Mouse (Mus musculus) intestine, postnatal 0 days (tissue): ENCODE results near the gene Rab35. TPM values are rescaled to one million over a fixed set of nuclear protein-coding genes. Genes with fewer than 3 reads are reported as not detected.

ENCODE experiments used
- ATAC-seq: fragments of 200-750 bp; cut with Nextera tagmentation; 2 replicates; pipeline ENCODE4 v1.8.0; 2017; ENCODE audit warnings: mild to moderate bottlenecking, moderate TSS enrichment, moderate library complexity
- H3K27ac ChIP-seq: fragments of 300-500 bp; sonication (generic); 2 replicates; pipeline ENCODE4 v1.5.1; 2014; ENCODE audit warnings: mild to moderate bottlenecking, low read depth, low read length, moderate library complexity
- H3K27me3 ChIP-seq: fragments of 300-500 bp; sonication (generic); replicated peaks from 2 replicates; pipeline ENCODE4 v1.6.1; 2014; ENCODE audit warnings: low read length, mixed read lengths; ENCODE audit not compliant: control insufficient read depth, insufficient read depth
- H3K36me3 ChIP-seq: fragments of 300-500 bp; sonication (generic); 2 replicates; pipeline ENCODE4 v1.6.1; 2014; ENCODE audit warnings: mild to moderate bottlenecking, moderate library complexity; ENCODE audit not compliant: control insufficient read depth, insufficient read depth
- H3K4me1 ChIP-seq: fragments of 300-500 bp; sonication (generic); replicated peaks from 2 replicates; pipeline ENCODE4 v1.6.1; 2014; ENCODE audit warnings: antibody characterized with exemption, low read length, mixed read lengths; ENCODE audit not compliant: control insufficient read depth, insufficient read depth
- H3K4me2 ChIP-seq: fragments of 300-500 bp; sonication (generic); replicated peaks from 2 replicates; pipeline ENCODE4 v1.6.1; 2014; ENCODE audit warnings: low read depth, mild to moderate bottlenecking, moderate library complexity
- H3K4me3 ChIP-seq: fragments of 300-500 bp; sonication (generic); 2 replicates; pipeline ENCODE4 v1.5.1; 2014; ENCODE audit warnings: low read depth, low read length
- H3K9ac ChIP-seq: fragments of 300-500 bp; sonication (generic); 2 replicates; pipeline ENCODE4 v1.6.1; 2014; ENCODE audit warnings: mild to moderate bottlenecking, low read depth, low read length
- H3K9me3 ChIP-seq: fragments of 300-500 bp; sonication (generic); 2 replicates; pipeline ENCODE4 v1.6.1; 2016; ENCODE audit warnings: mixed run types; ENCODE audit not compliant: control insufficient read depth
- CTCF ChIP-seq: sonication (generic); IDR thresholded peaks from 2 replicates; pipeline ENCODE4 v1.5.1; 2016; ENCODE audit warnings: low read depth, mild to moderate bottlenecking, control low read depth, antibody characterized with exemption, moderate library complexity
- WGBS: fragments of 180-500 bp; shearing (Covaris S2); extraction: QIAGEN DNeasy Blood & Tissue Kit; methylation state at CpG from one replicate; pipeline ENCODE4 v1.1.7; 2014; 5-methylcytosine and 5-hydroxymethylcytosine counted together
- polyA plus RNA-seq: library from polyadenylated mRNA; unstranded; fragments of >200 nt; fragmentation: Nextera tagmentation; extraction: Ambion mirVana; gene quantifications from 2 replicates; pipeline ENCODE4 v1.2.1, GENCODE M21; 2015

Rab35 gene
- polyA plus RNA-seq, 1 experiment from 2014 or later: 17.3 TPM

DNA sequence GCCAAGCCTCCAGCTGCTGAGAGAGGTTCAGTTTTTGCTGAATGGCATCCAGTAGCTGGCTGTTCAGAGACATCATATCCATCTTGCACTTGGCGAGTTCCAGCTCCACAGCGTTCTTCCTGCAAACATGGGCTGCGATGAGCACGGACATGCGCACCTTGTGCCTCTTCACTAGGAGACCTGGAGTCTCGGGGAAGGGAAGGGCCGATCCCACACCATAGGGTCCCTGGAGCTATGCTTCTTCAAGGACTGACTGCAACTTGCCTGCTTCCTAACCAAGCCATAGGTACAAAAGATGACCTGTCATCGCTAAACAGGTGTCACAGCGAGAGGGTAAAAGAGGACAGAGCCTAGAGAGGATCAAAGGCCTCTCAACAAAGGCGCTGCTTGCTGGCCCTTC is 20.1 kb downstream of the Rab35 start:
- no peaks in the 10 kb centered on the region for H3K4me1 ChIP-seq
- no peak overlapping the region for H3K4me2 ChIP-seq
- no peak for TF ChIP-seq CTCF
- H3K9me3 ChIP-seq: no peaks in the 10 kb centered on the region
- 82% methylated on average over 10 of the region's 10 CpGs for WGBS
- no peak overlapping the region for H3K4me3 ChIP-seq
- no peak overlapping the region for H3K9ac ChIP-seq
- H3K27me3 ChIP-seq: no peaks in the 10 kb centered on the region
- ATAC-seq: no peak
- no peak overlapping the region for H3K27ac ChIP-seq
- H3K36me3 ChIP-seq: peaks cover 11% of the 10 kb centered on the region; the same call in 1 of the 2 replicates

DNA sequence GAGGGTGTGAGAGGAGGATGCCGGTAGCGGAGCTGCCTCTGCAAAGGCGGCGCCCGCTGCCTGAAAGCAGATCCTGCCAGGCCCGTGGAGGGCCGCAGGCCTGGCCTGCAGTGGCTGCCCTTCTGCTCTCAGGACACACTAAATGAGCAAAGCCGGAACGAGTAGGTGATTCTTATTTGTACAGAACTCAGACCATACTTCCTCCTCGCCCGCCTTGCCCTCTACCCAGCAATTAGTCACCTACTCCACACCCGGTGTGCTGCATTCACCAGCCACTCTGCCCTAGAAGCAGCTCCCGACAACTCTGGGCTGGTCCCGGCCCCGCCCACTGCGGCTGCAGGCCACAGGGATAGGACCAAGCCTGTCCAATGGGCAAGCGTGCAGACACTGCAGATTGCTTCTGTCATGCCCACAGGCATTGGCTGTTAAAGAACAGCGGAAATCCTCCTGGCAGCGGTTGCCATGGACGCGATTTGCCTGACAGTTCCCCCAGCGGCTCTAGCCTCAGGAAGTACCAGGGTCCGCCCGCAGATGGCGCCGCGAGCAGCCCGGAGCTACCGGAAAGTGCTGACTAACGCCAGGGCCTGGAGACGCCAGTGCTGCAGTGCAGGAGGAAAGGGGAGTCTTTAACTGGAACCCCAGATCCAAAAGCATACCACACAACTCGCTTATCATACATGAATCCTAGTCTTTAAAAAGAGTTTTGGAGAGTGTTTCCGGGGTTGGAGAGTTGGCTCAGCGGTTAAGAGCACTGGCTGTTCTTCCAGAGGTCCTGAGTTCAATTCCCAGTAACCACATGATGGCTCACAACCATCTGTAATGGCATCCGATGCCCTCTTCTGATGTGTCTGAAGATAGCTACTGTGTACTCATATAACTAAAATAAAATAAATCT is 21.2 kb downstream of the Rab35 start:
- peak overlapping the region; percentile 36 for H3K4me3 ChIP-seq
- no peaks in the 10 kb centered on the region for H3K27me3 ChIP-seq
- H3K9ac ChIP-seq: peak overlapping the region; percentile 38
- TF ChIP-seq CTCF: peak; percentile 97
- 3% methylated on average over 35 of the region's 35 CpGs for WGBS
- no peaks in the 10 kb centered on the region for H3K4me1 ChIP-seq
- H3K36me3 ChIP-seq: peaks cover under 1% of the 10 kb centered on the region; the same call in 1 of the 2 replicates
- ATAC-seq: peak; percentile 99
- peak overlapping the region; percentile 58 for H3K27ac ChIP-seq
- peak overlapping the region; percentile 66 for H3K4me2 ChIP-seq
- H3K9me3 ChIP-seq: no peaks in the 10 kb centered on the region

DNA sequence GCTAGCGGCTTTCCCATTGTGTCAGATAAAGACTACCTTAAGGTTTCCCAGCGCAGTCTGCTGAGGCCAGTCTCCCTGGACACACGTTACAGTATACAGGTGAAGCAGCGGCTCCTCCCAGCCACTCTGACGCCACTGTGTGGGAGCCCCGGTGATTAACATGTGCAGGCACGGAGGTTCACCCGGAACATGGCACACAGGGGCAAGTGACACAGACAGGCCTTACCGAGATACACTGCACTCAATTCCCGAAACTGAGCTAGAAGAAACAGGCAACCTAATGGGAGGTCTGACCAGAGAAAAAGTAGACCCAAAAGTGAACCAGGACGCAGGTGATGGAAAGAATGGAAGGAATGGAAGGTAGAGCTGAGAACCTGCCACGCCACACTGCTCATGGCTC is 22.1 kb downstream of the Rab35 start:
- Histone ChIP-seq H3K27ac (no peak overlapping the region), H3K4me2 (no peak overlapping the region), H3K9ac (no peak overlapping the region), H3K9me3 (no peaks in the 10 kb centered on the region), H3K4me1 (no peaks in the 10 kb centered on the region), H3K4me3 (no peak overlapping the region), H3K27me3 (no peaks in the 10 kb centered on the region), H3K36me3 (no peaks in the 10 kb centered on the region; the same call in 1 of the 2 replicates)
- WGBS: 93% methylated on average over 12 of the region's 12 CpGs
- no peak for ATAC-seq
- TF ChIP-seq CTCF: no peak

DNA sequence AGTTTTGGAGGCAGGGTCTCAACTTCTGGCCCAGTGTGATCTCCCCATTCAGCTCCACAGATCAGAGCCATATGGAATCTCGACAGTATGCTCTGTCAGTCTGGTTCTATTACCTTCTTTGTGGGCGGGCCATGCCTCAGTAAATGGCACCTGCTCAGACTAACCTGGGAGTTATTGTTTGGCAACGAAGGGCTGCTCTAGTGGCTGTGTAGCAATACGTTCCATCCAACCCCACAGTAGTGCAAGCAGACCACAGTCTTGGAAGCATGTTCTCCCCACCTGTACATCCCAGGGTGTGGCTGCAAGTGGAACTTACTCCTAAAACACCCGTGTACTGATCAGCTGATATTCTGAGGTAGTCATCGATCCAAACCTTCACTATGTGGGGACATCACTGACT is 25.0 kb downstream of the Rab35 start:
- Histone ChIP-seq H3K9me3 (no peaks in the 10 kb centered on the region), H3K4me2 (no peak overlapping the region), H3K27me3 (no peaks in the 10 kb centered on the region), H3K27ac (no peak overlapping the region), H3K4me3 (no peak overlapping the region), H3K9ac (no peak overlapping the region), H3K4me1 (no peaks in the 10 kb centered on the region), H3K36me3 (no peaks in the 10 kb centered on the region)
- no peak for TF ChIP-seq CTCF
- ATAC-seq: no peak
- WGBS: 63% methylated on average over 6 of the region's 6 CpGs

DNA sequence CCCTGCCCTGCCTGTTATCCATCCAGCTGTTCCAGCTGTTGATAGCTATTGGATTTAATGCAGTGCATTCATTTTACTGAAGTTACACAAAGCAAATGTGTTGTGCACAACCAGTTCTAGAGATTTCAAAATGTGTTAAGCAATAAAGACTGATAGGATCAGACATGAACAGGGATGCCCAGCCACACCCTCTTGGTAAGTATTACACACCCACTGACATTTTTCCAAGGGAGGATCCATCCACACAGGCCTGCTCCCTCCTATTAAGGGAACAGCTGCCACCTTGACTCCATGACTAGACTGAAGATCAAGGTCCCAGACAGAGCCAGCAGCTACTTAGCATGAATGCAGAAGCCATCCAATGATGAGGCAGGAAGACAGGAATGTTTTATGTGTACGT is 25.5 kb downstream of the Rab35 start:
- H3K4me3 ChIP-seq: no peak overlapping the region
- 71% methylated on average over 1 of the region's 1 CpGs for WGBS
- TF ChIP-seq CTCF: no peak
- ATAC-seq: no peak
- H3K4me1 ChIP-seq: no peaks in the 10 kb centered on the region
- H3K9me3 ChIP-seq: no peaks in the 10 kb centered on the region
- H3K9ac ChIP-seq: no peak overlapping the region
- H3K36me3 ChIP-seq: no peaks in the 10 kb centered on the region
- H3K4me2 ChIP-seq: no peak overlapping the region
- H3K27ac ChIP-seq: no peak overlapping the region; the same call in 1 of the 2 replicates
- H3K27me3 ChIP-seq: no peaks in the 10 kb centered on the region

DNA sequence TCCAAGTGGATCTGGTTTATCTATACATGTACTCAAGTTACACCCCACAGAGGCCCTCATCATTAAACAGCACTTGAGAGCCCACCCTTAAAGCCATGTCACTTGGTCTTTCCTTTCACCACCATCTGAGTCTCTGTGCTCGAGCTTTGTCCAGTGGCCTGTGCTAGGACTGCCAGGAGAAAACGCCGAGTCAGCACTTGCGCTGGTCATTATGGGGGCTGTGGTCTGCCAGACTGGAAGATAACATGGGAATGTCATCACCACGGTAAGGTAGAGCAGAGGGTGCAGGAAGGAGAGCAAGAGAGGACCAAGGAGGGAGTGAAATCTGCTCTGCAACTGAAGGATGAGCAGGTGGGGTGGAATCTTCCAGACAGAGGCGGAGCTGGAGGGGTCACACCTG is 26.6 kb downstream of the Rab35 start:
- no peak overlapping the region for H3K27ac ChIP-seq
- no peak for ATAC-seq
- TF ChIP-seq CTCF: no peak
- H3K4me3 ChIP-seq: no peak overlapping the region
- H3K36me3 ChIP-seq: no peaks in the 10 kb centered on the region
- no peak overlapping the region for H3K4me2 ChIP-seq
- WGBS: 77% methylated on average over 6 of the region's 6 CpGs
- H3K9ac ChIP-seq: no peak overlapping the region
- no peaks in the 10 kb centered on the region for H3K9me3 ChIP-seq
- H3K27me3 ChIP-seq: no peaks in the 10 kb centered on the region
- no peaks in the 10 kb centered on the region for H3K4me1 ChIP-seq
